In genomic region chr17:17862360-17862759, GRCm38 (mm10) we compare ENCODE assay signal across 31 mouse cellular contexts. TPM values are rescaled to one million over a fixed set of nuclear protein-coding genes. Genes with fewer than 3 reads are reported as not detected.
DNase-seq lines count a peak whose midpoint lies in the region; ATAC-seq lines count a peak whose summit lies in the region.
"Had no signal": no experiment of that assay in that cellular context is flagged by ENCODE, and none has a peak within 500 bp of the region (broad histone marks: within the 10 kb centered on the region; RNA-seq: fewer than 3 reads in every experiment).

No protein-coding gene starts in this region.

- no peak overlapping the region for H3K9ac ChIP-seq in heart, embryonic 11.5 days (ENCODE audit: low read depth, low read length)
- no peak overlapping the region for H3K9ac ChIP-seq in forebrain, embryonic 12.5 days
- H3K9ac ChIP-seq: liver, embryonic 15.5 days; neural tube, embryonic 15.5 days had no signal

- H3K27ac ChIP-seq in heart, embryonic 11.5 days (ENCODE audit: low read depth, low read length): no peak overlapping the region
- no peak overlapping the region for H3K27ac ChIP-seq in forebrain, embryonic 12.5 days
- H3K27ac ChIP-seq: hindbrain, postnatal 0 days; layer of hippocampus, adult 2 months; limb, embryonic 10.5 days; liver, embryonic 15.5 days; neural tube, embryonic 15.5 days had no signal

- no peaks in the 10 kb centered on the region; the same call in 1 of the 2 replicates for H3K9me3 ChIP-seq in heart, embryonic 11.5 days (replicated peaks; ENCODE audit: control insufficient read depth, low read length)
- H3K9me3 ChIP-seq in forebrain, embryonic 12.5 days: no peaks in the 10 kb centered on the region
- H3K9me3 ChIP-seq: limb, embryonic 10.5 days; liver, embryonic 15.5 days; neural tube, embryonic 15.5 days had no signal

- no peak for ATAC-seq in heart, embryonic 11.5 days (replicated peaks; ENCODE audit: insufficient number of reproducible peaks, low FRiP score, low TSS enrichment)
- no peak for ATAC-seq in forebrain, embryonic 12.5 days (ENCODE audit: low FRiP score)
- ATAC-seq: CD4-positive, CD25-positive, alpha-beta regulatory T cell, adult 4 months; hindbrain, postnatal 0 days; intestine, embryonic 16.5 days had no signal

- H3K4me3 ChIP-seq in heart, embryonic 11.5 days (ENCODE audit: low read depth, low read length): no peak overlapping the region
- H3K4me3 ChIP-seq in forebrain, embryonic 12.5 days (replicated peaks): no peak overlapping the region
- H3K4me3 ChIP-seq: layer of hippocampus, adult 2 months; limb, embryonic 10.5 days; liver, embryonic 15.5 days; neural tube, embryonic 15.5 days had no signal

- no peaks in the 10 kb centered on the region for H3K27me3 ChIP-seq in heart, embryonic 11.5 days (ENCODE audit: control insufficient read depth, insufficient read depth, low read length)
- H3K27me3 ChIP-seq in forebrain, embryonic 12.5 days: no peaks in the 10 kb centered on the region
- H3K27me3 ChIP-seq: liver, embryonic 15.5 days; neural tube, embryonic 15.5 days had no signal

- no peaks in the 10 kb centered on the region for H3K4me1 ChIP-seq in heart, embryonic 11.5 days (ENCODE audit: control insufficient read depth, insufficient read depth, low read length)
- H3K4me1 ChIP-seq in forebrain, embryonic 12.5 days: no peaks in the 10 kb centered on the region
- H3K4me1 ChIP-seq: limb, embryonic 10.5 days; neural tube, embryonic 15.5 days had no signal

- WGBS in heart, embryonic 11.5 days (ENCODE audit: insufficient replicate concordance): 54% methylated on average over 1 of the region's 1 CpGs
- 76% methylated on average over 1 of the region's 1 CpGs for WGBS in forebrain, embryonic 12.5 days

- H3K4me2 ChIP-seq in heart, embryonic 11.5 days: no peak overlapping the region
- H3K4me2 ChIP-seq in forebrain, embryonic 12.5 days: no peak overlapping the region
- H3K4me2 ChIP-seq: liver, embryonic 15.5 days; midbrain, embryonic 11.5 days; neural tube, embryonic 15.5 days had no signal

- H3K36me3 ChIP-seq in heart, embryonic 11.5 days (ENCODE audit: control insufficient read depth, insufficient read depth, low read length): no peaks in the 10 kb centered on the region; the same call in 1 of the 2 replicates
- peaks cover 6% of the 10 kb centered on the region; the same call in 1 of the 2 replicates for H3K36me3 ChIP-seq in forebrain, embryonic 12.5 days (replicated peaks)
- H3K36me3 ChIP-seq: liver, embryonic 15.5 days had no signal

- DNase-seq in gastrocnemius, adult 18-20 months (ENCODE audit: low spot score): peak; percentile 19
- DNase-seq in gastrocnemius, postnatal 10 days: no peak
- peak; percentile 26 for DNase-seq in heart, postnatal 4 days
- peak; percentile 18 for DNase-seq in gastrocnemius, postnatal 25 days
- peak; percentile 13 to 52 for DNase-seq in lung, postnatal 4 days
- no peak for DNase-seq in thymus, postnatal 36 days
- DNase-seq: adrenal gland, postnatal 36 days; cerebellum, postnatal 14 days; kidney, adult 9 months; kidney, postnatal 14 days; liver; thymus, postnatal 14 days had no signal

RNA-seq across cellular contexts. Expression of gene Has1, which starts 7.4 kb away (rescaled TPM):
- under 1 TPM; 0.09 to 0.52 TPM for total RNA-seq in gastrocnemius, adult 18-20 months (2021)
- under 1 TPM; 0.09 to 0.19 TPM for total RNA-seq in gastrocnemius, postnatal 10 days (2021)
- 1 to 10 TPM in 1 of 2 experiments, under 1 TPM in 1; 0.55 to 1.4 TPM for total RNA-seq in heart, postnatal 4 days (2021)
- polyA plus RNA-seq in heart, embryonic 11.5 days (2014; fragmentation: Nextera tagmentation; extraction: Ambion mirVana): 0.93 and 2.0 TPM in 2 replicates
- under 1 TPM; 0.15 to 0.40 TPM for total RNA-seq in gastrocnemius, postnatal 25 days (2021)
- polyA plus RNA-seq in forebrain, embryonic 12.5 days (2016; fragmentation: Nextera tagmentation; extraction: Ambion mirVana): 0.83 and 1.4 TPM in 2 replicates
- polyA plus RNA-seq: CD4-positive, CD25-positive, alpha-beta regulatory T cell, adult 4 months had no signal

RNA-seq across cellular contexts. Expression of gene Fpr1, which starts 21.4 kb away (rescaled TPM):
- not detected for total RNA-seq in gastrocnemius, adult 18-20 months (2021)
- under 1 TPM in 1 of 2 experiments, not detected in 1; 0.32 TPM for total RNA-seq in gastrocnemius, postnatal 10 days (2021)
- not detected for total RNA-seq in heart, postnatal 4 days (2021)
- not detected in 2 replicates for polyA plus RNA-seq in heart, embryonic 11.5 days (2014; fragmentation: Nextera tagmentation; extraction: Ambion mirVana)
- total RNA-seq in gastrocnemius, postnatal 25 days (2021): not detected
- not detected in 2 replicates for polyA plus RNA-seq in forebrain, embryonic 12.5 days (2016; fragmentation: Nextera tagmentation; extraction: Ambion mirVana)
- total RNA-seq: adrenal gland, postnatal 36 days; hindbrain, postnatal 0 days; layer of hippocampus, adult 2 months; layer of hippocampus, postnatal 25 days; midbrain, postnatal 0 days had no signal
- polyA plus RNA-seq: CD4-positive, CD25-positive, alpha-beta regulatory T cell, adult 4 months; forebrain, embryonic 11.5 days; frontal cortex, adult 2 months; hindbrain, postnatal 0 days; limb, embryonic 10.5 days; midbrain, embryonic 11.5 days had no signal

RNA-seq across cellular contexts. Expression of gene Fpr2, which starts 25.3 kb away (rescaled TPM):
- not detected for total RNA-seq in gastrocnemius, adult 18-20 months (2021)
- under 1 TPM in 1 of 2 experiments, not detected in 1; 0.47 TPM for total RNA-seq in gastrocnemius, postnatal 10 days (2021)
- under 1 TPM; 0.24 to 0.41 TPM for total RNA-seq in heart, postnatal 4 days (2021)
- not detected in 2 replicates for polyA plus RNA-seq in heart, embryonic 11.5 days (2014; fragmentation: Nextera tagmentation; extraction: Ambion mirVana)
- not detected for total RNA-seq in gastrocnemius, postnatal 25 days (2021)
- polyA plus RNA-seq in forebrain, embryonic 12.5 days (2016; fragmentation: Nextera tagmentation; extraction: Ambion mirVana): not detected in 2 replicates
- total RNA-seq: adrenal gland, postnatal 36 days; hindbrain, postnatal 0 days; layer of hippocampus, adult 2 months; layer of hippocampus, postnatal 25 days; midbrain, postnatal 0 days had no signal
- polyA plus RNA-seq: embryonic facial prominence, embryonic 11.5 days; forebrain, embryonic 11.5 days; hindbrain, embryonic 11.5 days; midbrain, embryonic 11.5 days had no signal

RNA-seq across cellular contexts. Expression of gene Fpr3, which starts 25.3 kb away (rescaled TPM):
- total RNA-seq in gastrocnemius, adult 18-20 months (2021): not detected
- not detected for total RNA-seq in gastrocnemius, postnatal 10 days (2021)
- not detected for total RNA-seq in heart, postnatal 4 days (2021)
- not detected in 2 replicates for polyA plus RNA-seq in heart, embryonic 11.5 days (2014; fragmentation: Nextera tagmentation; extraction: Ambion mirVana)
- not detected for total RNA-seq in gastrocnemius, postnatal 25 days (2021)
- polyA plus RNA-seq in forebrain, embryonic 12.5 days (2016; fragmentation: Nextera tagmentation; extraction: Ambion mirVana): not detected in 2 replicates
- total RNA-seq: adrenal gland, postnatal 36 days; hindbrain, postnatal 0 days; layer of hippocampus, adult 2 months; layer of hippocampus, postnatal 25 days; midbrain, postnatal 0 days had no signal
- polyA plus RNA-seq: CD4-positive, CD25-positive, alpha-beta regulatory T cell, adult 4 months; embryonic facial prominence, embryonic 11.5 days; forebrain, embryonic 11.5 days; frontal cortex, adult 2 months; gonadal fat pad, adult 2 months; heart, embryonic 14.5 days; hindbrain, embryonic 11.5 days; hindbrain, postnatal 0 days; intestine, embryonic 16.5 days; limb, embryonic 10.5 days; liver, embryonic 15.5 days; midbrain, embryonic 11.5 days; midbrain, postnatal 0 days; neural tube, embryonic 15.5 days; small intestine, adult 2 months had no signal

RNA-seq across cellular contexts. Expression of gene Spaca6, which starts 35.4 kb away (rescaled TPM):
- 1 to 10 TPM; 4.8 to 6.0 TPM for total RNA-seq in gastrocnemius, adult 18-20 months (2021)
- total RNA-seq in gastrocnemius, postnatal 10 days (2021): 10 to 100 TPM; 14.3 to 28.7 TPM
- 10 to 100 TPM; 36.1 to 38.8 TPM for total RNA-seq in heart, postnatal 4 days (2021)
- 15.5 and 25.1 TPM in 2 replicates for polyA plus RNA-seq in heart, embryonic 11.5 days (2014; fragmentation: Nextera tagmentation; extraction: Ambion mirVana)
- total RNA-seq in gastrocnemius, postnatal 25 days (2021): 10 to 100 TPM in 1 of 2 experiments, 1 to 10 TPM in 1; 7.0 to 15.8 TPM
- 43.5 and 46.8 TPM in 2 replicates for polyA plus RNA-seq in forebrain, embryonic 12.5 days (2016; fragmentation: Nextera tagmentation; extraction: Ambion mirVana)

Comparison
In these comparisons a context has a peak if more than half of its experiments do, and no peak if none do; other contexts are left out.
1. DNase-seq: peak in gastrocnemius, adult 18-20 months (single experiment), heart, postnatal 4 days (single experiment), gastrocnemius, postnatal 25 days (single experiment) and lung, postnatal 4 days (2 of 2); none in gastrocnemius, postnatal 10 days (single experiment) and thymus, postnatal 36 days (0 of 2).